Mouse (Mus musculus): ENCODE measurements around the gene Gnpda2. TPM values are rescaled to one million over a fixed set of nuclear protein-coding genes. Genes with fewer than 3 reads are reported as not detected.

Gnpda2 gene
- polyA plus RNA-seq, 1 experiment from 2014 or later: 34.9 TPM

Other genes starting within 250 kb of the Gnpda2 start
- gene Yipf7, start 49.7 kb downstream of the Gnpda2 start, polyA plus RNA-seq (2016; fragmentation: Nextera tagmentation; extraction: Ambion mirVana): 0.17 TPM in 1 of 2 replicates, not detected in the other
- 60.5 and 61.4 TPM in 2 replicates for gene Guf1, start 35.4 kb downstream of the Gnpda2 start, polyA plus RNA-seq (2016; fragmentation: Nextera tagmentation; extraction: Ambion mirVana)